Comparison of ENCODE assay signal across 10 mouse cellular contexts in genomic region chr1:43501920-43502791, GRCm38 (mm10). TPM values are rescaled to one million over a fixed set of nuclear protein-coding genes. Genes with fewer than 3 reads are reported as not detected.
DNase-seq lines count a peak whose midpoint lies in the region; ATAC-seq lines count a peak whose summit lies in the region.
"Had no signal": no experiment of that assay in that cellular context is flagged by ENCODE, and none has a peak within 500 bp of the region (broad histone marks: within the 10 kb centered on the region; RNA-seq: fewer than 3 reads in every experiment).

No protein-coding gene starts in this region.

- H3K27me3 ChIP-seq in hindbrain, embryonic 14.5 days (ENCODE audit: control insufficient read depth, insufficient read depth, low read length): no peaks in the 10 kb centered on the region

- H3K27ac ChIP-seq in hindbrain, embryonic 14.5 days: no peak overlapping the region

- peak; percentile 69 to 77 for DNase-seq in frontal cortex, adult 2 months (ENCODE audit: extremely low spot score in 1 of 2, low spot score in 1 of 2)
- DNase-seq in frontal cortex, postnatal 14 days (ENCODE audit: low spot score in 2 of 2): no peak
- peak; percentile 52 for DNase-seq in right cerebral cortex, adult 2 months (ENCODE audit: low spot score in 2 of 2)
- DNase-seq in right cerebral cortex, postnatal 4 days: no peak
- peak; percentile 44 for DNase-seq in layer of hippocampus, adult 9-11 months
- DNase-seq in yolk sac, embryonic 10.5 days (ENCODE audit: low spot score): peak; percentile 26
- no peak for DNase-seq in hindbrain, embryonic 14.5 days (ENCODE audit: low spot score)
- DNase-seq in embryo, embryonic 10.5 days (ENCODE audit: low spot score): no peak
- DNase-seq: cerebellum, adult 18-20 months; lung, adult 2 months had no signal

- no peak for ATAC-seq in hindbrain, embryonic 14.5 days (ENCODE audit: low FRiP score)

- H3K9me3 ChIP-seq in hindbrain, embryonic 14.5 days (ENCODE audit: control insufficient read depth, low read length): no peaks in the 10 kb centered on the region

- H3K4me3 ChIP-seq in hindbrain, embryonic 14.5 days (replicated peaks; ENCODE audit: low read length): no peak overlapping the region

- peaks cover 43% of the 10 kb centered on the region for H3K4me1 ChIP-seq in hindbrain, embryonic 14.5 days (replicated peaks; ENCODE audit: control insufficient read depth, insufficient read depth, low read length)

- 54% methylated on average over 10 of the region's 10 CpGs for WGBS in hindbrain, embryonic 14.5 days

- H3K4me2 ChIP-seq in hindbrain, embryonic 14.5 days (replicated peaks): no peak overlapping the region

- H3K9ac ChIP-seq in hindbrain, embryonic 14.5 days: no peak overlapping the region

- H3K36me3 ChIP-seq in hindbrain, embryonic 14.5 days (replicated peaks; ENCODE audit: control insufficient read depth, insufficient read depth): no peaks in the 10 kb centered on the region

RNA-seq across cellular contexts. Expression of gene Nck2, which starts 57.8 kb away (rescaled TPM):
- 31.8 and 35.8 TPM in 2 replicates for polyA plus RNA-seq in frontal cortex, adult 2 months (2012; rRNA removed)
- 37.9 and 40.4 TPM in 2 replicates for polyA plus RNA-seq in hindbrain, embryonic 14.5 days (2014; fragmentation: Nextera tagmentation; extraction: Ambion mirVana)

Comparison
In these comparisons a context has a peak if more than half of its experiments do, and no peak if none do; other contexts are left out.
1. DNase-seq: peak in frontal cortex, adult 2 months (2 of 2), right cerebral cortex, adult 2 months (2 of 2), layer of hippocampus, adult 9-11 months (single experiment) and yolk sac, embryonic 10.5 days (single experiment); none in frontal cortex, postnatal 14 days (0 of 2), right cerebral cortex, postnatal 4 days (single experiment), hindbrain, embryonic 14.5 days (single experiment) and embryo, embryonic 10.5 days (single experiment).